Mouse (Mus musculus) megakaryocyte, embryonic 14.5 days (primary cell): ENCODE measurements at regions not wholly inside any gene's neighbourhood (a gene's known extent, or its start where the extent isn't known, plus 50 kb on each side); places are given as distances from the start of the nearest gene placed in this dataset.

ENCODE experiments used
- FLI1 ChIP-seq: IDR thresholded peaks from 2 replicates; pipeline ENCODE4 v1.6.1; 2012; ENCODE audit warnings: low read length, inconsistent platforms, mixed read lengths
- GATA1 ChIP-seq: IDR thresholded peaks from 3 replicates; pipeline ENCODE4 v1.6.1; 2012; ENCODE audit warnings: mixed read lengths, low read length, inconsistent platforms, borderline replicate concordance

GRCm38 (mm10) chr9:41483218-41483617, 321.7 kb upstream of the Ubash3b start:
- TF ChIP-seq GATA1 (no peak), FLI1 (no peak)
